Mouse (Mus musculus) CH12.LX (cell line): ENCODE results near the gene Tmem54. TPM values are rescaled to one million over a fixed set of nuclear protein-coding genes. Genes with fewer than 3 reads are reported as not detected.

ENCODE experiments used
- DNase-seq: peaks from one replicate; pipeline ENCODE4 v3.0.0-alpha.2; 2013; ENCODE audit errors: extremely low read depth
- H3K27ac ChIP-seq: 2 replicates; pipeline ENCODE4 v1.5.1; 2012; ENCODE audit warnings: low read depth, mild to moderate bottlenecking, control low read depth, moderate library complexity; ENCODE audit not compliant: insufficient read depth
- H3K27me3 ChIP-seq: replicated peaks from 2 replicates; pipeline ENCODE3; 2012; ENCODE audit warnings: inconsistent platforms
- H3K36me3 ChIP-seq, 2 experiments: replicated peaks in 1 of 2; 2 replicates each; pipeline versions ENCODE3 to v1.6.1; 2012; ENCODE audit warnings: inconsistent platforms in 1 of 2, low read length in 1 of 2, mild to moderate bottlenecking in 1 of 2, mixed read lengths in 1 of 2, moderate library complexity in 1 of 2; ENCODE audit not compliant: control insufficient read depth in 1 of 2, insufficient read depth in 1 of 2
- H3K4me1 ChIP-seq, 2 experiments: 2 replicates each; pipeline ENCODE4 v1.6.1; 2012; ENCODE audit warnings: inconsistent platforms in 1 of 2, moderate library complexity in 1 of 2; ENCODE audit not compliant: insufficient read depth in 2 of 2, control insufficient read depth in 1 of 2
- H3K4me2 ChIP-seq: 2 replicates; pipeline ENCODE4 v1.6.1; 2012; ENCODE audit warnings: low read depth, mild to moderate bottlenecking, control low read depth; ENCODE audit not compliant: poor library complexity, insufficient read depth, severe bottlenecking
- H3K4me3 ChIP-seq, 3 experiments: fragments of 150-350 bp in 1 of 3; sonication (generic) in 1 of 3; replicated peaks in 1 of 3; 2 replicates each; pipeline versions ENCODE3 to v1.5.1; 2011 to 2012; ENCODE audit warnings: low read depth in 2 of 3, low read length in 2 of 3, mild to moderate bottlenecking in 2 of 3, moderate library complexity in 2 of 3, control low read depth in 1 of 3, improper control_type of control experiment in 1 of 3, inconsistent platforms in 1 of 3, mixed read lengths in 1 of 3; ENCODE audit not compliant: poor library complexity in 1 of 3
- H3K79me2 ChIP-seq: replicated peaks from 2 replicates; pipeline ENCODE4 v1.6.1; 2012; ENCODE audit warnings: mild to moderate bottlenecking, moderate library complexity; ENCODE audit not compliant: control insufficient read depth, poor library complexity, insufficient read depth, severe bottlenecking; ENCODE audit errors: extremely low read depth
- H3K9ac ChIP-seq: 2 replicates; pipeline ENCODE4 v1.6.1; 2012; ENCODE audit warnings: low read depth, mild to moderate bottlenecking, control low read depth, moderate library complexity; ENCODE audit not compliant: insufficient read depth
- H3K9me3 ChIP-seq: replicated peaks from 2 replicates; pipeline ENCODE3; 2012; ENCODE audit warnings: low read length, inconsistent platforms, mixed read lengths
- BHLHE40 ChIP-seq: IDR thresholded peaks from 2 replicates; pipeline ENCODE4 v1.6.1; 2011; ENCODE audit warnings: mild to moderate bottlenecking, low read depth, low read length, improper control_type of control experiment
- CHD1 ChIP-seq: IDR thresholded peaks from 2 replicates; pipeline ENCODE4 v1.6.1; 2012; ENCODE audit warnings: low read depth, low read length, improper control_type of control experiment, inconsistent platforms
- CHD2 ChIP-seq: IDR thresholded peaks from 2 replicates; pipeline ENCODE4 v1.6.1; 2011; ENCODE audit warnings: low read length, improper control_type of control experiment
- CTCF ChIP-seq, 2 experiments: IDR thresholded peaks in 1 of 2; conservative IDR thresholded peaks in 1 of 2; 2 replicates each; pipeline ENCODE4 v1.5.1; 2011 to 2012; ENCODE audit warnings: low read depth in 2 of 2, low read length in 2 of 2, improper control_type of control experiment in 1 of 2, inconsistent platforms in 1 of 2, mild to moderate bottlenecking in 1 of 2, moderate library complexity in 1 of 2
- ELF1 ChIP-seq: IDR thresholded peaks from 2 replicates; pipeline ENCODE4 v1.6.1; 2014; ENCODE audit warnings: low read depth, mild to moderate bottlenecking, inconsistent platforms, low read length, improper control_type of control experiment
- ETS1 ChIP-seq: conservative IDR thresholded peaks from 2 replicates; pipeline ENCODE4 v1.6.1; 2012; ENCODE audit warnings: low read depth, mild to moderate bottlenecking, inconsistent platforms, low read length, improper control_type of control experiment, moderate library complexity
- GABPA ChIP-seq: IDR thresholded peaks from 2 replicates; pipeline ENCODE4 v1.6.1; 2012; ENCODE audit warnings: low read depth, low read length, improper control_type of control experiment, inconsistent platforms; ENCODE audit not compliant: insufficient replicate concordance
- HCFC1 ChIP-seq: IDR thresholded peaks from 2 replicates; pipeline ENCODE4 v1.6.1; 2012; ENCODE audit warnings: low read depth, mild to moderate bottlenecking, inconsistent platforms, low read length, improper control_type of control experiment
- JUND ChIP-seq: conservative IDR thresholded peaks from 2 replicates; pipeline ENCODE4 v1.6.1; 2011; ENCODE audit warnings: low read depth, low read length, improper control_type of control experiment
- MAX ChIP-seq: IDR thresholded peaks from 2 replicates; pipeline ENCODE4 v1.6.1; 2011; ENCODE audit warnings: low read length, improper control_type of control experiment
- MAZ ChIP-seq: IDR thresholded peaks from 2 replicates; pipeline ENCODE4 v1.6.1; 2012; ENCODE audit warnings: low read depth, mild to moderate bottlenecking, inconsistent platforms, low read length, improper control_type of control experiment, moderate library complexity
- MEF2A ChIP-seq: IDR thresholded peaks from 2 replicates; pipeline ENCODE4 v1.6.1; 2014; ENCODE audit warnings: low read depth, mild to moderate bottlenecking, inconsistent platforms, low read length, improper control_type of control experiment, borderline replicate concordance
- MYC ChIP-seq: IDR thresholded peaks from 2 replicates; pipeline ENCODE4 v1.6.1; 2011; ENCODE audit warnings: low read depth, mild to moderate bottlenecking, improper control_type of control experiment, low read length
- NELFE ChIP-seq: IDR thresholded peaks from 2 replicates; pipeline ENCODE4 v1.6.1; 2011; ENCODE audit warnings: low read depth, low read length, improper control_type of control experiment
- NRF1 ChIP-seq: IDR thresholded peaks from 2 replicates; pipeline ENCODE4 v1.6.1; 2014; ENCODE audit warnings: low read depth, mild to moderate bottlenecking, inconsistent platforms, low read length, improper control_type of control experiment, moderate library complexity
- PAX5 ChIP-seq: IDR thresholded peaks from 2 replicates; pipeline ENCODE4 v1.6.1; 2012; ENCODE audit warnings: low read length, inconsistent platforms, mixed read lengths
- POLR2A ChIP-seq: IDR thresholded peaks from 2 replicates; pipeline ENCODE4 v1.6.1; 2011; ENCODE audit warnings: low read depth, mild to moderate bottlenecking, improper control_type of control experiment, low read length
- RAD21 ChIP-seq: IDR thresholded peaks from 2 replicates; pipeline ENCODE4 v1.6.1; 2011; ENCODE audit warnings: low read depth, mild to moderate bottlenecking, low read length, improper control_type of control experiment, moderate library complexity
- RCOR1 ChIP-seq: conservative IDR thresholded peaks from 2 replicates; pipeline ENCODE4 v1.6.1; 2012; ENCODE audit warnings: low read depth, mild to moderate bottlenecking, inconsistent platforms, low read length, improper control_type of control experiment
- SIN3A ChIP-seq: IDR thresholded peaks from 2 replicates; pipeline ENCODE4 v1.6.1; 2012; ENCODE audit warnings: low read length, improper control_type of control experiment, inconsistent platforms
- SMC3 ChIP-seq: IDR thresholded peaks from 2 replicates; pipeline ENCODE4 v1.6.1; 2011; ENCODE audit warnings: low read depth, low read length, improper control_type of control experiment
- TCF12 ChIP-seq: IDR thresholded peaks from 2 replicates; pipeline ENCODE4 v1.6.1; 2014; ENCODE audit warnings: low read depth, mild to moderate bottlenecking, inconsistent platforms, low read length, improper control_type of control experiment
- UBTF ChIP-seq: IDR thresholded peaks from 2 replicates; pipeline ENCODE4 v1.6.1; 2012; ENCODE audit warnings: low read depth, mild to moderate bottlenecking, inconsistent platforms, low read length, improper control_type of control experiment, moderate library complexity
- ZC3H11A ChIP-seq: IDR thresholded peaks from 2 replicates; pipeline ENCODE4 v1.6.1; 2012; ENCODE audit warnings: low read depth, mild to moderate bottlenecking, inconsistent platforms, low read length, improper control_type of control experiment
- dilution Hi-C: fragments of 300-500 bp; cut with MboI; formaldehyde crosslinking; loops from 2 replicates; pipeline ENCODE4 v1.14.3; 2020; ENCODE audit warnings: low sequenced_read_pairs; ENCODE audit not compliant: extremely low pct_unique_long_range_greater_than_20kb, extremely low pct_ligation_motif_present
- in situ Hi-C: fragments of 300-500 bp; cut with MboI; formaldehyde crosslinking; loops from 3 replicates; pipeline ENCODE4 v1.14.3; 2019; ENCODE audit warnings: low sequenced_read_pairs, low pct_ligation_motif_present, low pct_unique_long_range_greater_than_20kb, mixed read lengths
- polyA plus RNA-seq: library from polyadenylated mRNA; unstranded; fragments of >175 nt; gene quantifications from 2 replicates; pipeline ENCODE4 v1.2.1, GENCODE M21; 2012; ENCODE audit warnings: low read depth; ENCODE audit not compliant: insufficient read length
- total RNA-seq, 2 experiments: library from RNA; depleted of rRNA; stranded (reverse); fragments of 300-350 nt in 1 of 2; fragments of >200 nt in 1 of 2; gene quantifications; 2 replicates each; pipeline ENCODE4 v1.2.3; 2012 to 2014

Tmem54 gene
- total and polyA plus RNA-seq, 3 experiments: not detected

GRCm38 (mm10) chr4:129110804-129111203, 5.5 kb downstream of the Tmem54 start:
- H3K27ac ChIP-seq: no peak overlapping the region

DNA sequence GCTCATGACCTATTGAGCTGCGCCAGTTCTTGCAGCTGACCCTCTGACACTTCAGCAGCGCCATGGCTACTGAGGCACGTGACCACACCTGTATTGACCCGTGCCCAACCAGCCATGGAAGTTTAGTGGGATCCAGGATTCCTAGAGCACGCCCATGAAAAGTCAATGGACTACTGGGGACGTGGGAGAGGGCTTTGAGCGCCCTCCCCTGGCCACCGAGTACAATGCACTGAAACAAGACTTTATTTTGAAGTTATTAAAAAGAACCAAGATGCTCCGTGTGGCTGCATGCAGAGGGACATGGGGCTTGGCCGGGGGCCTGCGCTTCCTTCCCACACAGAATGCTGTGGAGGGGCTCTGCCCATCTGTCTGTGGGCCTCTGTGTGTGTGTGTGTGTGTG, 6.0 kb downstream of the Tmem54 start:
- H3K4me1 ChIP-seq: peaks cover 3 to 6% of the 10 kb centered on the region in 2 experiments
- H3K9me3 ChIP-seq: peaks cover 10% of the 10 kb centered on the region
- dilution Hi-C loops: no loop called here
- H3K27ac ChIP-seq: no peak overlapping the region
- H3K4me2 ChIP-seq: no peak overlapping the region
- no peaks in the 10 kb centered on the region for H3K36me3 ChIP-seq
- peak; percentile 43 for TF ChIP-seq RAD21
- TF ChIP-seq SMC3: peak; percentile 32
- TF ChIP-seq SIN3A: no peak
- no peak for TF ChIP-seq RCOR1
- peak; percentile 29 to 57; a peak in 3 of 4 replicates for TF ChIP-seq CTCF (conservative IDR thresholded peaks at IDR 0.05 in 1 of 2, IDR thresholded peaks at IDR 0.05 in 1 of 2; ENCODE audit: low read depth in 2 of 2, low read length in 2 of 2)
- DNase-seq: peak; percentile 17
- no peak overlapping the region for H3K9ac ChIP-seq
- H3K27me3 ChIP-seq: peaks cover 69% of the 10 kb centered on the region
- no peak overlapping the region for H3K4me3 ChIP-seq
- H3K79me2 ChIP-seq: no peaks in the 10 kb centered on the region
- in situ Hi-C loops: no loop called here

More at GRCm38 (mm10) chr4:129110804-129111203, 5.5 kb downstream of the Tmem54 start:
- no peak for TF ChIP-seq MEF2A
- TF ChIP-seq TCF12: no peak
- no peak for TF ChIP-seq BHLHE40
- no peak for TF ChIP-seq NELFE
- TF ChIP-seq CHD2: no peak
- no peak for TF ChIP-seq GABPA
- TF ChIP-seq ETS1: no peak
- peaks cover 69% of the 10 kb centered on the region for H3K27me3 ChIP-seq
- in situ Hi-C loops: no loop called here
- DNase-seq: no peak
- no peak overlapping the region for H3K4me2 ChIP-seq
- no peaks in the 10 kb centered on the region for H3K79me2 ChIP-seq
- peaks cover 3 to 6% of the 10 kb centered on the region in 2 experiments for H3K4me1 ChIP-seq
- H3K9me3 ChIP-seq: peaks cover 10% of the 10 kb centered on the region
- dilution Hi-C loops: no loop called here
- no peak overlapping the region for H3K9ac ChIP-seq
- H3K36me3 ChIP-seq: no peaks in the 10 kb centered on the region
- no peak overlapping the region for H3K4me3 ChIP-seq

DNA sequence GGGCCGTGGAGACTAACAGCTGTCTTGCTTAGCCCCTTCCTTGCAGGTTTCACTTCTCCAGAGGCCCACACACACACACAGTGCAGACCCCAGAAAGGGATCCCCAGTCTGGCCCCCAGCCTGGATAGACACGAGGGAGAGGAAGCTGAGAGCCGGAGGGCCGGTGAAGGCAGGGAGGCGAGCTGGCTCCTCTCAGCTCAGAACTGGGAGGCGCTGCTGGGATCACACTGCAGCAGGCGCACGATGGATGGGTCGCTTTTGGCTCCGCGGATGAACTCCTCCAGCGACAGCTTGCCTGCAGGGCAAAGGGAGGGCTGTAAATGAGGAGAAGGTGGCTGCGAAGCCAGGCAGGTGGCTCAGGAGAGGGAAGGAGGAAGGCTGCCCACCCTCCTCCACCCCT, 6.9 kb downstream of the Tmem54 start:
- no peak overlapping the region for H3K4me2 ChIP-seq
- no peak overlapping the region for H3K9ac ChIP-seq
- TF ChIP-seq MAZ (no peak), GABPA (no peak), PAX5 (no peak), MYC (no peak), JUND (no peak), ZC3H11A (no peak), ELF1 (no peak), UBTF (no peak), NRF1 (no peak), HCFC1 (no peak), RAD21 (no peak), NELFE (no peak), MAX (no peak), TCF12 (no peak), CHD1 (no peak), SIN3A (no peak), POLR2A (no peak)
- TF ChIP-seq, all 38 proteins: peak for 0
- no peaks in the 10 kb centered on the region for H3K79me2 ChIP-seq
- peaks cover 71% of the 10 kb centered on the region for H3K27me3 ChIP-seq
- no peak for DNase-seq
- H3K36me3 ChIP-seq: no peaks in the 10 kb centered on the region
- dilution Hi-C loops: no loop called here
- H3K27ac ChIP-seq: no peak overlapping the region
- peaks cover 10% of the 10 kb centered on the region for H3K9me3 ChIP-seq
- no peak overlapping the region for H3K4me3 ChIP-seq
- H3K4me1 ChIP-seq: peaks cover 6 to 7% of the 10 kb centered on the region in 2 experiments
- in situ Hi-C loops: no loop called here
